Mouse (Mus musculus): ENCODE measurements around the gene Vti1b.

Vti1b gene

DNA sequence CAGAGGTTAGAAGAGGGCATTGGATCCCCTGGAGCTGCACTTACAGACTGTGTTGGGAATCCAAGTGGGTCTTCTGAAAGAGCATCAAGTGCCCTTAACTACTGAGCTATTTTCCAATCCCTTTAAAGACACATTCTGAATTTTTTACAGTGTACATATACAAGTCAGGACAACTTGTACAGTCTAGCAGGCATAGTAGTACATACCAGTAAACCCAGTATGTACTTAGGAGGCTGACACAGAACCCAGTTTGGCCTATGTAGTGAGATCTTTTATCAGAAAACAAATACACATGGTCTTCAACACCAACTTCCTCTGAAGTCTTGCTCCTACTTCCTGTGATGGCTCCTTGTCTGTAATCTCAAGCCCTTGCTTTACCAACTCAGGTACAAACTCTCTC is 33.5 kb downstream of the Vti1b start:
- DNase-seq (ENCODE audit: extremely low spot score) = no peak

DNA sequence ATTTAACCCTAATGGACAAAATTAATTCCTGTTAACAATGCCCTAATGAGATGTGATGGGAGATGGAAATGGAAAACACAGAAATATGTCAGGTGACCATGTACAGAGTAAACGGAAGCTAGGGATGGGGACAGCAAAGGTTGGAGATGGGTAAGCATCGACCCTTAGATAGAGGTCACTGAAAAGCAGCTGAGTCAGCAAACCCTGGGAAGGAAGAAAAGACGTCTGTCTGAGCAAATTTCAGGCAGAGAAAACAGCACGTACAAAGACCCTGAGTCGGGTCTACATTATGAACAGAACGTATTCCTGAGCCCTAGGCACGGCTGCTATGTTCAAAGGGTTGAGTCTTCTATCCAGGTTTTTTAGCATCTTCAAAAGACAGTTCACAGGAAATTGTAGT is 35.5 kb downstream of the Vti1b start:
- DNase-seq (ENCODE audit: extremely low spot score) = no peak

DNA sequence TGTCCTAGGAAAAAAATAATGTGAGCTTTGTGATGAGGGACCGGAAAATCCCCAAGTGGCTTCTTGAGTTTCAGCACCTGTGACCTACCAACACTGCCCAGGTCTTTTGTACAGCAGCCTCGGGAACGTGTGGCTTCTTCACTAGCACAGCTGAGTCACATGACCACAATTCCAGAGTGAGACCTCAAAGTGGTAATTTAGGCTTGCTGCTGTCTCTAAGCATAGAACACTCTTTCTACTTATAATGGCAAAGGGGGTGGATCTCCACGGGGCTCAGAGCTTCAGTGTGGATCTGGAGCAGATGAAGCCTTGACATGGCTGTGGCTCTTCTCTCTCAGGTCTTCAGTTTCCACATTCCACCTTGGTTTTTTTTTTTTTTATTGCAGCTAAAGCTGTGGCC is 37.4 kb downstream of the Vti1b start:
- no peak for DNase-seq (ENCODE audit: extremely low spot score)

DNA sequence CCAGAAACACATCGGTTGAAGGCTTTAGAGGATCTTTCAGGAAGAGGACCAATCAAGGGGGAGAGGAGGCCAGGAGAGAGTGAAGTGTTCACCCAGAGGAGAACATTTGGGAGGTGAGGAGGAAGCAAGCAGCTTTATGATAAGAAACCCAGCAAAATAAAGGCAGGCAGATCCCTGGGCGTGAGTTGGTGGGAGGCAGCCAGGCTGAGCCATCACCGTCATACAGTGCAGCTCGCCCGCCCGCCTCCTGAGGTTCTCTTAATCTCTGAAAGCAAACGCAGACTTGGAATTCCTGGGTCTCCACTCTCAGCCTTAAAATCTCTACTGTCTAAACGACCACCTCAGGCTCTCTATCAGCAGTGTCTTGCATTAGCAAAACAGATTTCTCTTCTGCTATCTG is 37.8 kb downstream of the Vti1b start:
- DNase-seq (ENCODE audit: extremely low spot score) = no peak

DNA sequence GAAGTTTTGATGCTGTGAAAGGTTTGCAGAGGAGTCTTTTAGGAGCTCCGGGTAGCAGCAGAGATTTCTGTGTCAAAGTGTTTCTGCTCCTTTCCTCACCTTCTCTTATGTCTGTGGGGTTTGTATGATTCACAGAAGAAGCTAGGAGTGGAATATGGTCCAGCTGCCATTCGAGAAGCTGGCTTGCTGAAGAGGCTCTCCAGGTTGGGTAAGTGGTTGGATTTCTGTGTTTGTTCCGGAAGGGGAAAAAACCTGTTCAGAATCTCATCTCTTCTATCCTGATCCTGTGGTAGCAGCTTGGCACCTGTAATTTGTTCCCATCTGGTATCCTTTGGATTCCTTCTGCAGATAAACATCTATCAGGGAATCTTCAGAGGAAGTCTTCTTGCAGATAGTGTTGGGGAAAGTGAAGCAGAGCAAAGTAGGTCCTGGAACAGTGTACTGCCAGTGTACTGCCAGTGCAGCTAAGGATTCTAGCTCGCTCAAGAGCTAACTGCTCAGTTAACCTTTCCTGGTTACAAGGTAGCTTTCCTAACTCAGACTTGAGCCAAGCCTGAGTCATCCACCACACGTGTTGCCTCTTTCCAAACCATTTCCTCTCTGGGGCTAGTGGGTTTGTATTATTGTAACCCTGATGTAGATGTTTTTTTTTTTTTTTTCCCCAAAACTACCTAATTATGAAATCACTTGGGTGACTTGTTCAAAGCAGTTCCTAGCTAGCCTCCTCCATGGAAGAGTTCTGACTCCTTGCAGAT is 40.6 kb downstream of the Vti1b start:
- no peak for DNase-seq (ENCODE audit: extremely low spot score)

DNA sequence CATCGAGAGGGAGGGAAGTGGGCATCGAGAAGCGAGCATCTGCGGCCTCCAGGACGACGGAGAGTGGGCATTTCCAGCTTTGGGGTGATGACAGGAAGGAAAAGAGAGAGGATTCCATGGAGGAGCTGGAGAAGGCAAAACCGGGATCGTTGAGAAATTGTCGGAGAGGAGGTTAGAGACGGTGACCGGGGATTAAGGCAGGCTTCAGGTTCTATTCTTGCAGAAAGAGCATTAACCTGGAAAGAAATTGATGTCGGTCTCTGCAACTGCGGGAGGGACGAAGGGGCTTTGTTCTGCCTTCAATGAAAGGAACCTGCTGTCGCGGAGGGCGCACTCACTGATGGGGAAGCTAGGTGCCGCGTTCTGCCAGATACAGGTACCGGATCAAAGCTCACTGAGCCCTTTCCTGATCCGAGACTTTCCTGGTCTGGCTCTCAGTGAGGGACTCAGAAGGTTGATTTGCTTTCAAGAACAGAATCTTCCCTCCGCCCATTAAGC is 41.2 kb downstream of the Vti1b start:
- DNase-seq (ENCODE audit: extremely low spot score) = peak; percentile 25

DNA sequence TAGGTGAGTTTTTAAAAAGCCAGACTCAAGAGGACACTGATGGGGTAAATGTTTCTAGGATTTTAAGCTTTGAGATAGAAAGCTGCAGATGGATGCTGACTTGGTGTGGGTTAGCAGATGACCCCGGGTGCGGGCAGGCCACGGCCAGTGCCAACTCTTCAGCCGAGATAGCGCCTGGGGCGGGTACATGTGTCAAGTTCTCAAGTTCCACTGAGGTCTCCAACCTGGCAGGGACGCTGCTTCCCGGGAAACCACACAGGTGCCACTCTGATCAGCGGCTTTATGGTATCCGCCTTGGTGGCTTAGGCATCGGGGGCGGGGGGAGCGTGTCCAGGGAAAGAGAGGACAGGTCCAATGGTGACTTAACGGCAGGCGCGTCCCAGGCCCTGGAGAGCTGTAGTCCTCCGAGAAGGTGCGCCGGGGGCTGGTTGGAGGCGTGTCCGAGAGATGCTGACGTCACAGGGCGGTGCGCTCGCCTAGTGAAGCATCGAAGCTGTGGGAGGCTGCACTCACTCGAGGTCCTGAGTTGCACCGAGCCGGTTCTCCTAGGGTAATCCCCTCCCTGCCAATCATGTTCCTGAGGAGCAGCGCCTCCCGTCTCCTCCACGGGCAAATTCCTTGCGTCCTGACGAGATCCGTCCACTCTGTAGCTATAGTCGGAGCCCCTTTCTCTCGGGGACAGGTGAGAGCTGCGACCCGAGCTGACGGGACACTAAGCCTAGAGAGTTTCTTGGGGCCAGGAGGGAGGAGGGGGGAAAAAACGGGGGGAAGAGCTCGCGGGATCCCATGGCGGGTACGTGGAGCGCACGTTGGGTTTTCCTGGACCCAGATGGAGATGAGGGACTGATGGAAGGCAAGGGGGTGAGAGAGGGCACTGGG is 41.9 kb downstream of the Vti1b start, which contains the start of gene Arg2:
Gene Arg2, plus strand, starts transcription at position 479 of the 879 bp plus-strand sequence.
- peak; percentile 83 for DNase-seq (ENCODE audit: extremely low spot score)

DNA sequence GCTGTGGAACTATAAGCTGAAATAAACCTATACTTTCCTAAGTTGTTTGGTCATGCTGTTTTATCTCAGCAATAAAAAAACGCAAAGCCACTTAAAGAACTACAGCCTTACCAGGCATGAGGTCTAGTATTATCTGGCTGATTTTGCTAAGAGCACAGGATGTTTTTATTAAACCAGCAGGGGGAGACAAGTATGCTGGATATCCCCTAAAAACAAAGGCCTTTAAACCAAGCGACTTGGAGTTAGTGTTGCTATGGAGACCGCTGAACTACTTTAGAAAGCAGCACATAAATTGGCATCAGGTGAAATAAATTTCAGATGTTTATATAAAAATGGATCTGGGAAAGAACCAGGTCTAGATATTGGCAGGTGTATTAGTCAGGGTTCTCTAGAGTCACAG is 49.6 kb downstream of the Vti1b start:
- DNase-seq (ENCODE audit: extremely low spot score) = peak; percentile 14

DNA sequence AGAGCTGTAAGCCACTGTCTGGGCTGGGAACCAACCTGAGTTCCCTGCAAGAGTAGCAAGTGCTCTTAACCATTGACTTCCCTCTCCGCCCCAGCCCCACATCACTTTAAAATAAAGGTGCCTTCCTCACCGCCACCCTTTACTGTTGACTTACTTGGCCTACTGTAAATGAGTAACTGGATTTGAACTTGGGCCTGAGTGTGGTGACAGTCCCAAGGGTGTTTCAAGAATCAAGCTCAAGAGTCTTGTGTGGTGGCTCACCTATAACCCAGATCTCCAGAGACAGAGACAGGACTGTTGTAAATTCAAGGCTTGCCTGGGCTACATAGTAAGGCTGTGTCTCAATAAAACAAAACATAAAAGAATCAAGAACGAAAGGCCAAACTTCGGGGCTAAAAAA is 53.5 kb downstream of the Vti1b start:
- no peak for DNase-seq (ENCODE audit: extremely low spot score)
